Mouse (Mus musculus) stomach, postnatal 0 days (tissue): ENCODE measurements around the gene Tent5a.

Experiments used
- CTCF ChIP-seq: IDR thresholded peaks from 2 replicates; pipeline ENCODE4 v1.5.1; 2016; ENCODE audit warnings: antibody characterized with exemption, low read depth, mild to moderate bottlenecking, moderate library complexity
- EP300 ChIP-seq: optimal IDR thresholded peaks from 2 replicates; pipeline ENCODE3; 2016; ENCODE audit warnings: antibody characterized with exemption

DNA sequence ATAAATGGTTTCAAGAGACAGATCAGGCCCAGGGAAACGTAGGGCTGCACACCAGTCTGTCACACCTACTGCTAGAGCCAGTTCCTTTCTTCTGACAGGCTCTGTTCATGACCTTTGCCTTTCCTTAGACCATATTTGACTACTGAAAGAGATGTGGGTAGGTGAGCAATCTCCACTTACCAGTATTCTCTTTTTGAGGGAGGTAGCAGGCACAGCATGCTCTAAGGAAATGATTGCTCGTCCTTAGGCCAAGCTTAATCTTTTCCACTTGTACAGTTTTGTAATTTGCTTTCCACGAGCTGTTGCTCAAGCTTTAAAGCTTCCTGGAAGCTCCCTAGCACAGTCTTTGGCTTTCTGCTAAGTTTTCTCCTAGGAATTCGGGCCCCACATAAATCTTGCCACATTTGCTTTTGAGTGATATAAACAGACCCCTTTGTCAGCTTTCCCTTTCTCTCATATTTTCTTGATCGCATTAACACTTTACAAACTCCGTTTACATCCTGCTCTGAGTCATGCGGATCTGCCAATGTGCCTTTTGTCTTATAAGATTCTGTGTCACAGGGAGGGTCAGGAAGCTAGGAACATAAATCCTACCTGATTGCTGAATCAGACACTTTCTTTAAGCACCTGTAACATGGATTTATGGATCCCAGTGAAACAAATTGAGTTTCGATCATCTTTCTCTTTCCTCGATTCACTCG, 20.8 kb upstream of the Tent5a start:
- TF ChIP-seq CTCF (no peak), EP300 (peak; percentile 54)
